Mouse (Mus musculus) heart, postnatal 4 days (tissue): ENCODE measurements around the gene C2. TPM values are rescaled to one million over a fixed set of nuclear protein-coding genes. Genes with fewer than 3 reads are reported as not detected.
"Not testable (repeated sequence)": the region's sequence is repeated elsewhere in the genome, so short reads cannot be mapped to it uniquely, and the experiment has no call there.

Source experiments
- DNase-seq: peaks from one replicate; pipeline ENCODE4 v3.0.0; 2021
- microRNA-seq, 2 experiments: library from miRNA; unstranded; fragments of <30 nt; microRNA quantifications; one replicate each; pipeline ENCODE4 v1.2.0; 2021 to 2022
- total RNA-seq, 2 experiments: library from RNA; stranded (reverse); gene quantifications; 2 replicates each; pipeline ENCODE4 v1.2.3; 2021

Gene C2
- total RNA-seq, 2 experiments from 2014 or later = 3.0 to 3.7 TPM

DNA sequence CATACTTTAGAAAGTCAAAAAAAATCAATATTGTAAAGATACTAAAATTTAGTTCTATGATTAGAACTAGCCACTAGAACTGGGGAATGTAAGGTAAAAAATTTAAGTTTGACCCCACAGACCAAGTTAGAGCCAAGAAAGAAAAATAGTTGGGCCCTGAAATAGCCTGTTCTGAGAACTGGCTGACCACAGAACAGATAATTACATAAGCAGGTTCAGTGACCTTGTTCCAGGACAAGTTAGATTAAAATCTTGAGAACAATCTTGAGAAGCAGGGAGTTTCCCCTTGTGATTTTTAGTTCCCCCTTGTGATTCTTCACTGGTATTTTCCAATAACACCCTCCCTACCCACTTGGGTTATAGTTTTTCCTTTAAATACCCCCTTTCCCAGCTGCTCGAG lies 67.3 kb downstream of the C2 start:
- not testable (repeated sequence) for DNase-seq

- no peak for DNase-seq
Measured at GRCm38 (mm10) chr17:34814818-34815370, 83.2 kb downstream of the C2 start.

- DNase-seq = peak; percentile 43
Measured at GRCm38 (mm10) chr17:34813747-34814146, 84.3 kb downstream of the C2 start.

Small RNA genes lying within 50 kb of the gene (microRNA-seq; reads per million reads assigned to microRNA genes)
- gene Mir6970 (0.35 to 0.41 reads per million in 2 experiments), gene Mir6971 (2.2 to 5.2 reads per million in 2 experiments), gene Mir6972 (0 reads per million in 2 experiments)

Other genes with a start within 250 kb of the C2 start
- 10 to 100 TPM; 47.1 to 54.2 TPM for gene Tnxb, start 227.7 kb downstream of the C2 start, total RNA-seq
- 1 to 10 TPM; 5.0 to 5.5 TPM for gene C4b, start 154.4 kb downstream of the C2 start, total RNA-seq
- gene Cyp21a1, start 93.7 kb downstream of the C2 start, total RNA-seq = not detected
- 10 to 100 TPM; 13.6 to 16.2 TPM for gene Stk19, start 61.3 kb downstream of the C2 start, total RNA-seq
- gene Dxo, start 61.2 kb downstream of the C2 start, total RNA-seq = 10 to 100 TPM; 21.4 to 23.0 TPM
- gene Skiv2l, start 48.1 kb downstream of the C2 start, total RNA-seq = 10 to 100 TPM; 27.4 to 27.9 TPM
- 10 to 100 TPM; 30.4 to 34.2 TPM for gene Nelfe, start 47.9 kb downstream of the C2 start, total RNA-seq
- 1 to 10 TPM in 1 of 2 experiments, under 1 TPM in 1; 0.88 to 2.6 TPM for gene Cfb, start 35.7 kb downstream of the C2 start, total RNA-seq
- gene Zbtb12, start 18.8 kb downstream of the C2 start, total RNA-seq = 1 to 10 TPM; 7.9 TPM
- not detected for gene Gm20547, start 16.2 kb downstream of the C2 start, total RNA-seq
- 10 to 100 TPM; 55.7 to 56.8 TPM for gene Ehmt2, start 204 bp upstream of the C2 start, total RNA-seq
- gene Slc44a4, start 16.2 kb upstream of the C2 start, total RNA-seq = not detected
- gene Neu1, start 33.0 kb upstream of the C2 start, total RNA-seq = 10 to 100 TPM; 10.1 to 11.7 TPM
- 1 to 10 TPM; 4.8 to 5.2 TPM for gene Hspa1b, start 61.0 kb upstream of the C2 start, total RNA-seq
- not detected for gene Gm20481, start 71.6 kb upstream of the C2 start, total RNA-seq
- 1 to 10 TPM; 2.6 to 2.9 TPM for gene Hspa1a, start 73.9 kb upstream of the C2 start, total RNA-seq
- gene Hspa1l, start 74.4 kb upstream of the C2 start, total RNA-seq = 1 to 10 TPM; 5.3 to 6.6 TPM
- gene Lsm2, start 83.6 kb upstream of the C2 start, total RNA-seq = 10 to 100 TPM; 52.2 to 55.0 TPM
- 10 to 100 TPM; 46.7 to 49.0 TPM for gene Vars, start 102.7 kb upstream of the C2 start, total RNA-seq
- 1 to 10 TPM; 1.6 to 1.8 TPM for gene Vwa7, start 118.3 kb upstream of the C2 start, total RNA-seq
- 1 to 10 TPM in 1 of 2 experiments, under 1 TPM in 1; 0.74 to 1.3 TPM for gene Sapcd1, start 129.8 kb upstream of the C2 start, total RNA-seq
- gene Msh5, start 148.5 kb upstream of the C2 start, total RNA-seq = 1 to 10 TPM; 4.0 to 6.5 TPM
- gene Clic1, start 151.7 kb upstream of the C2 start, total RNA-seq = 100 to 1,000 TPM; 166 to 167 TPM
- gene Ddah2, start 160.8 kb upstream of the C2 start, total RNA-seq = 100 to 1,000 TPM; 104 to 106 TPM
- gene Ly6g6c, start 167.1 kb upstream of the C2 start, total RNA-seq = not detected
- gene Mpig6b, start 167.9 kb upstream of the C2 start, total RNA-seq = under 1 TPM in 1 of 2 experiments, not detected in 1; 0.47 TPM
- gene Ly6g6e, start 178.6 kb upstream of the C2 start, total RNA-seq = not detected
- 1 to 10 TPM; 1.6 to 2.4 TPM for gene Ly6g6d, start 179.8 kb upstream of the C2 start, total RNA-seq
- gene Ly6g6f, start 187.3 kb upstream of the C2 start, total RNA-seq = not detected
- 10 to 100 TPM; 50.6 to 53.5 TPM for gene Abhd16a, start 191.0 kb upstream of the C2 start, total RNA-seq
- gene Ly6g5c, start 210.0 kb upstream of the C2 start, total RNA-seq = not detected
- gene Ly6g5b, start 217.2 kb upstream of the C2 start, total RNA-seq = under 1 TPM; 0.52 to 0.62 TPM
- 1 to 10 TPM; 6.0 to 6.2 TPM for gene Gpank1, start 223.2 kb upstream of the C2 start, total RNA-seq
- gene Csnk2b, start 223.8 kb upstream of the C2 start, total RNA-seq = 100 to 1,000 TPM; 189 to 196 TPM
- gene D17H6S53E, start 228.1 kb upstream of the C2 start, total RNA-seq = 10 to 100 TPM; 26.6 to 27.3 TPM
- not detected for gene Apom, start 233.8 kb upstream of the C2 start, total RNA-seq
- gene Bag6, start 236.9 kb upstream of the C2 start, total RNA-seq = 100 to 1,000 TPM; 318 to 321 TPM